Mouse (Mus musculus) C2C12 (cell line): ENCODE measurements around the gene Speg.

Experiments
- CTCF ChIP-seq: IDR thresholded peaks from one replicate; pipeline ENCODE4 v1.5.1; 2011; ENCODE audit not compliant: control insufficient read depth, insufficient read depth, insufficient read length
- FOSL1 ChIP-seq: IDR thresholded peaks from one replicate; pipeline ENCODE4 v1.8.0; 2011; ENCODE audit warnings: mild to moderate bottlenecking, low read length; ENCODE audit not compliant: poor library complexity, insufficient read depth, severe bottlenecking
- MAX ChIP-seq: IDR thresholded peaks from one replicate; pipeline ENCODE4 v1.6.1; 2011; ENCODE audit warnings: mild to moderate bottlenecking, control low read depth
- MYOD1 ChIP-seq: IDR thresholded peaks from one replicate; pipeline ENCODE4 v1.6.1; 2011; ENCODE audit warnings: low read depth; ENCODE audit not compliant: control insufficient read depth, insufficient read length
- MYOG ChIP-seq: IDR thresholded peaks from one replicate; pipeline ENCODE4 v1.6.1; 2011; ENCODE audit not compliant: control insufficient read depth, insufficient read length; ENCODE audit errors: extremely low read depth
- USF1 ChIP-seq: IDR thresholded peaks from one replicate; pipeline ENCODE4 v1.6.1; 2011; ENCODE audit warnings: low read depth, mild to moderate bottlenecking, control low read depth, moderate library complexity

- TF ChIP-seq USF1 (no peak), CTCF (no peak), MYOG (no peak), FOSL1 (no peak), MAX (no peak), MYOD1 (no peak)
Measured at GRCm38 (mm10) chr1:75379196-75379595, 4.1 kb downstream of the Speg start.
